Mouse (Mus musculus): ENCODE measurements around the gene Vsx1.

DNA sequence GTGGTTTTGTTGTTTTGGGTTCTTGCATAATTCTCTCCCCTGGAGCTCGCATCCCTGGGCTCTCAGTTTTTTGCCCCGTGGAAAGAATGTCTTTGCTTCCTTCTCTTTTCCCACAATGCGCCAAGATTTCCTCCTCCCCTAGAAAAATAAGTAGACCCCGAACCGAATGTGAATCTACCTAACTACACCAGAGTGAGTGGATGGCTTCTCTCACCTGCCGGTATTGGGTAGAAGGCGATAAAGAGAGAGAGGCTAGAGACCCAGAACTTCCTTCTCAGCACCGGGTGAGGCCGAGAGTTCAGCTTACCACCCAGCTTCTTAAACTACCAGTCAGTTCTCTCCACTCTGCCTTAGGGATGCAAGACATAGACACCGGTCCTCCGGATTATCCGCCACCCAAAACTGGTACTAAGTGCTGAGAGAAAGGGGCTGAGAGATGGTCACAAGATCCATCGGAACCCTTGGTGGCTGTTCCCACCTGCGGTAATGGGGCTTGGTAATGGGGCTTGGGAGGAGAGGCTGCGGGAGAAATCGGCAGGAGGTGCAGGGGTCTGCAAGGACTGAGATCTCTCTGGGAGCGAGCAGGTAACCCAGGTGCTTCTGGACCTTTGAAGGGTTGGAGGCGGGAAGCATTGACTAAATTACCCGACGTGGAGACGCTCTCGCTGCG is 1.2 kb downstream of the Vsx1 start:
- TF ChIP-seq SIN3A (IDR thresholded peaks at IDR 0.05; ENCODE audit: low read length) (no peak), RAD21 (IDR thresholded peaks at IDR 0.05; ENCODE audit: low read depth, low read length) (no peak), ETS1 (conservative IDR thresholded peaks at IDR 0.05; ENCODE audit: low read depth, low read length) (no peak), CTCF (conservative IDR thresholded peaks at IDR 0.05 in 1 of 2, IDR thresholded peaks at IDR 0.05 in 1 of 2; ENCODE audit: low read depth in 2 of 2, low read length in 2 of 2) (no peak), MAX (IDR thresholded peaks at IDR 0.05; ENCODE audit: low read length) (no peak)
